Mouse (Mus musculus) MN1 (cell line): ENCODE data around the gene Lamp1.

Source experiments
- DNase-seq: peaks from one replicate; pipeline ENCODE4 v3.0.0-alpha.2; 2016; ENCODE audit warnings: low spot score

The Lamp1 gene

GRCm38 (mm10) chr8:13163563-13163962, 4.6 kb downstream of the Lamp1 start:
- no peak for DNase-seq

- DNase-seq, result no peak
These were observed 5.4 kb downstream of the Lamp1 start for GRCm38 (mm10) chr8:13164361-13164760.

DNA sequence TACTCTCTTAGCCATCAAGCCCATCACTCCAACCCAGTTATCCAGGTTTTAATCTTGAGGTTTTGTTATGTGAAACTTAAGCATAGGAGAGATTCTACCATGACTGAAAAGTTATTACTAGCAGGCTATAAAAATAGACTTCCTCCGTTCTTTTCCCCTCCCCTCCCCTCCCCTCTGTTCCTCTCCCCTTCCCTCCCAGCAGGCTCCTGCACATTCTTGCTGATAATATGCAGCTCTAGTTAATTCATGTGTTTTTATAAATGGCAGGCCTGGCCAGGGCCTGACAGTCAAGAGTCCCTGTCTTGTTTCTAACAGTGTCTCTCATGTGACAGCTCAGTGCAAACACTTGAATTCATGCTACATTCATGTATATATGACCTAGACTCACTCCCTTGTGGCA, 11.5 kb downstream of the Lamp1 start:
- no peak for DNase-seq

GRCm38 (mm10) chr8:13174305-13174704, 15.3 kb downstream of the Lamp1 start:
- no peak for DNase-seq

GRCm38 (mm10) chr8:13174811-13175210, 15.8 kb downstream of the Lamp1 start:
- no peak for DNase-seq

DNA sequence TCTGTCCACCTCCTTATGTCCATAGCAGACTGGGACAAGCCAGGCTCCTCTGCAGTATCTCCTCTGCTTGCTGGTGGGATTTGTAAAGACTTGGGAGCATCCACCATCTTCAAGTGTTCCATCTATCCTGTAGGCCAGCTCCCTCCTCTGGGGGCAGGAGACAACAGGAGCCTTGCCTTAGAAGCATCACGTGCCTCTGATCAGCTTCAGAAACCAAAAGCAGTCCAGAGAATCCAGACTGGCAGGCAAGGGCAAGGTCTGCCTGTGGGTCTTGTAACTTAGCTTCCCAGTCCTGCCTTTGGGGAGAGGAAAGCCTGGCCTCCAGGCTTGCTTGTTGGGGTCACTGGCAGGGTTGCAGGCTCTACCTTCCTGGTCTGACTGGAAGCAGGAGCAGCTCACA, 16.7 kb downstream of the Lamp1 start:
- DNase-seq, result no peak

- DNase-seq, result no peak
These were observed 18.4 kb downstream of the Lamp1 start for GRCm38 (mm10) chr8:13177173-13177852.

DNA sequence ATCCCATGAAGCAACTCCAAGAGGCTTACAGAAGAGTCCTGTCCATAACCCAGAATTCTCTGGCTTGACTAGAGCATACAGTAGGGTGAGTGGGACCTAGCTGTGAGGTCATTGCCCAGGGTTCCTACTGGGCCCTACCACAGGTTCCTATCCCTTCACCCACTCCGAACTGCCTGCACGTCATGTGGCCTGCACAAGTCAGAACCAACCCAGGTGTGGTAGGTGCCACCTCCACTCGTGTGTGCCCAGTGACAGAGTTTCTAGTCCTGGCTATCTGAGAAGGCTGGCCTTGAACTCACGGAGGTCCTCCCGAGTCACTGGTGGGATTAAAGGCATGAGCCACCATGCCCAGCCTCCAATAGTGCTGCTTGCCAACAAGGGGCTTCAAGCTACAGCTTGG, 19.2 kb downstream of the Lamp1 start:
- DNase-seq, result no peak

GRCm38 (mm10) chr8:13179482-13179881, 20.5 kb downstream of the Lamp1 start:
- no peak for DNase-seq

DNA sequence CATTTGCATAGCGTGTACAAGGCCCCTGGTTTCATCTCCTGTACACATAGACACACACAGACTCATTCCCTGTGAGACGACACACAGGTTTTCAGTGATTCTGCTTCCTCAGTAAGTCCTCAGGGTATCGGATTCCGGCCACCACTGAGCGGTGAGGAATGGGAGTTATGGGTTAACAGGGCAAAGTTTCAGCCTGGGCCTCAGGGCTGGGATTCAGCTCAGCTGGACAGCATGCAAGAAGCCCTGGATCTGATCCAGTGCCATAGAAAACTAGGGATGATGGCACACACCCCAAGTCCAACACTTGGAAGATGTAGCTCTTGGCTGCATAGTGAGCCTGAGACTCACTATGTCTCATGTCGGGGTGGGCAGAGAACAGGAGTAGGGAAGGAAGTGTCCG, 21.0 kb downstream of the Lamp1 start:
- no peak for DNase-seq

- no peak for DNase-seq
These were observed 21.4 kb downstream of the Lamp1 start for GRCm38 (mm10) chr8:13180408-13180807.

DNA sequence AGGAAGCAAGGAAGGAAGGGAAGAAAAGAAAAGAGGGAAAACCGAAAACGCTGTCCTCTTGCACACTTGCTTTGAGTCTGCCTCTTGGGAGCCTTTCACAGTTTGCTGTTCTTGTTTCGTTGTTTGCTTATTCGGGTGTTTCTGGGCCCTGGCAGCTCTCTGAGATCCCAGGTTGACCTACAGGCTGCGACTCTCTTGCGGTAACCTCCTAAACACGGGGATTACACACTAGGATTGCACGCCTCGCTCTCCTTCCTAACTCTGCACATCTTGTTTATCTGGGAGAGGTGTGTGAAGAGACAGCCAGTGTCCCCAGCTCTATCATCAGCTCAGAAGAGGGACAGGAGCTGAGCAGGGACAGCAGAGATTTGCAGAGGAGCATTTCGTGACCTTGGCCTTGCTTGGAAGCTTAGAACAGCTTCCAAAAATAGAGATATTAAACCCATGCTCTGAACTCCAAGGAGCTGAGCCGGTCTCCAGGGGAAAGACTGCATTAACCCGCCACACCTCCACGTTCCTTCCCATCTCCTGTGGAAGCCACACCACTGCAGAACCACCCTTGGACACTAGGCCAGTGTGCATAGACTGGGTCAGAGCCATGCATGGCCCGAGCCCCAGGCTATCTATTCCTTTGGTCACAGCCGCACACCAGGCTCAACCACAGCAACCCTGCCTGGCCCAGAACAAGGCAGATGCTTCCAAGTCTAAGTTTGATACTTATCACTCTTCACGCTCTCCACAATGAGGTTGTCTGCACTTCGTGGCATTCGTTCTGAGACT, 22.1 kb downstream of the Lamp1 start:
- DNase-seq, result peak; percentile 31

GRCm38 (mm10) chr8:13181691-13181976, 22.7 kb downstream of the Lamp1 start:
- no peak for DNase-seq

GRCm38 (mm10) chr8:13186819-13187218, 27.9 kb downstream of the Lamp1 start:
- no peak for DNase-seq

DNA sequence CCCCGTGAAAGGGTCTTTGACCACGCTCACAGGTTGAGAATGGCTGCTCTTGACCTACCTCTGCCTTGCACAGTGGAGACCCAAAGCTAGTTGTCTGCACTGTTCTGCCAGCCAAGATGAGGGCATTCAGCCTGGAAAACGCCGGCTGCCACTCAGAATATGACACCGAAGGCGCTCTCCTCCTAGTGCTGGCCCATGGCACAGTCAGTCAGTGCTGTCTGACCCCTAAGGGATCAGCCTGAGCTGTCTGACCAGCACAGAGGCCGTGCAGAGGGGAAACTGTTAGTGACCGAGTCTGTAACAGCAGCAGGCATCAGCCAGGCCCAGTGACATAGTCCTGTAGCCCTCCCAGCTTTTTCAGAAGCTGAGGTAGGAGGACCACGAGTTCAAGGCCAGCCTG, 28.3 kb downstream of the Lamp1 start:
- DNase-seq, result no peak

GRCm38 (mm10) chr8:13187638-13188037, 28.7 kb downstream of the Lamp1 start:
- DNase-seq, result no peak

DNA sequence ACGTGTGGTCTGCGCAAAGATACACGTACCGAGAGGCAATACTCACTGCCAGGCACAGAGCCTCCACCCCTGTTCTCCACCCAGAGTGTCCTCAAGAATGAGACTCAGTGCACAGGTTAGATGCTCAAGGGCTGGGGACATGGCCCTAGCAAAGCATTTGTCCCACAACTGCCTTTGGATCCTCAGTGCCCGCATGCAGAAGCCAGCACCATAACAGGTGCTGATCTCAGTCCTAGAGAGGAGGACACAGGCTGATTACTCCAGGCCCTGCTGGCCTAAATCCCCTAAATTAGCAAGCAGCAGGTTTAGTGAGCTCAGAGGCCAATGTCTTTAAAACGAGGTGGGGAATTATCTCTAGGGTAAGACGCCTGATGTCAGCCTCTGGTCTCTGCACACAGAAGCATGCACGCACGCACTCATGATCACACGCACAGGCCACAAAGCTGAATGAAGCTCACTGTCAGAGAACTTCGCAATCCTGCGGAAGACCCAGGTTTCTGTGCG, 29.1 kb downstream of the Lamp1 start:
- no peak for DNase-seq

DNA sequence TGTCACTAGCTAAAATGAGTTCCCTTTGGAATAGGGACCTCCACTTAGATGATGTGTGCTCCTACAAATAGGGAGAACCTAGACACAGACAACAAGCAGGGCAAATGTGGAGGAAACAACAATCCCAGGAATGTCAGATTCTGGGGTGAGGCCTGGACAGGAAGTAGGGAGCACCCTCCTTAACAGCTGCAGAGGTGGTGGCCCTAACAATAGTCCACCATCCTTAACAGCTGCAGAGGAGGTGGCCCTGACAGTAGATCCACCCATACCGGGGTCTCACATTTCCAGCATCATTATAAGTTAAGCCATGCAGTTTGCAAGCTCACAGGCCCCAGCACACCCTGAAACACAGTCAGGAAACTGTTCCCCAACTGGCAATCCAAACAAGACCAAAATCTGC, 29.9 kb downstream of the Lamp1 start:
- DNase-seq, result no peak

GRCm38 (mm10) chr8:13190235-13190634, 31.3 kb downstream of the Lamp1 start:
- no peak for DNase-seq

DNA sequence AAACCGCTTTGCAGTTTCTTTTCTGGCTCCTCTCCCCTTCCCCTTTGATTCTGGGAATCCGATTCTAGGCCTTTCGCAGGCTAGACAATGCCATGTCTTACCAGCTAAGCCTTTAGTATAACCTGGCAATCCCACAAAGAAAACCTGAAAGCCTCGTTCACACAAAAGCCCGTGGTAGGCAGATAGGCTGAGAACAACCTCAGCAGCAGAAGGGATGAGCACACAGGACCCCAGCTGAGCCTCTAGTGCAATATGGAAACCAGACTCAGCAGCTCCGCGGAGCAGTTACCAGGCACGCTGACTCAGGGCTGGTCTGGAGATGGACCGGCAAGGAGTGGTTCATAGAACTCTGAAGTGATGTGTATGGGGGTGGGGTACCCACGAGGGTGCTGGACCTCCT, 35.9 kb downstream of the Lamp1 start:
- DNase-seq, result no peak

- peak; percentile 40 for DNase-seq
These were observed 38.5 kb downstream of the Lamp1 start for GRCm38 (mm10) chr8:13197493-13197892.

GRCm38 (mm10) chr8:13199385-13200061, 40.6 kb downstream of the Lamp1 start:
- DNase-seq, result no peak
